Mouse (Mus musculus) liver, postnatal 0 days (tissue): ENCODE measurements around the gene Tmtc1. TPM values are rescaled to one million over a fixed set of nuclear protein-coding genes. Genes with fewer than 3 reads are reported as not detected.
A peak's percentile ranks its signal among the peaks of the same experiment; 100 is the strongest.

ENCODE experiments used
- ATAC-seq: fragments of 200-750 bp; cut with Nextera tagmentation; 2 replicates; pipeline ENCODE4 v1.8.0; 2017; ENCODE audit warnings: mild to moderate bottlenecking, moderate library complexity
- DNase-seq: peaks from one replicate; pipeline ENCODE4 v3.0.0-alpha.2; 2016
- H3K27ac ChIP-seq: fragments of 300-500 bp; sonication (generic); 2 replicates; pipeline ENCODE4 v1.5.1; 2014; ENCODE audit warnings: antibody characterized with exemption, moderate library complexity, mild to moderate bottlenecking, low read depth
- H3K27me3 ChIP-seq: fragments of 300-500 bp; sonication (generic); 2 replicates; pipeline ENCODE4 v1.6.1; 2014; ENCODE audit warnings: low read length, control low read depth, mixed read lengths; ENCODE audit not compliant: insufficient read depth
- H3K36me3 ChIP-seq: fragments of 300-500 bp; sonication (generic); replicated peaks from 2 replicates; pipeline ENCODE4 v1.6.1; 2014; ENCODE audit warnings: mild to moderate bottlenecking, control low read depth, low read length, moderate library complexity, mixed read lengths; ENCODE audit not compliant: insufficient read depth
- H3K4me1 ChIP-seq: fragments of 300-500 bp; sonication (generic); 2 replicates; pipeline ENCODE4 v1.6.1; 2014; ENCODE audit warnings: antibody characterized with exemption, mild to moderate bottlenecking, control low read depth; ENCODE audit not compliant: insufficient read depth
- H3K4me2 ChIP-seq: fragments of 300-500 bp; sonication (generic); 2 replicates; pipeline ENCODE4 v1.6.1; 2014; ENCODE audit warnings: low read depth, mild to moderate bottlenecking, low read length, moderate library complexity, mixed read lengths
- H3K4me3 ChIP-seq: fragments of 300-500 bp; sonication (generic); 2 replicates; pipeline ENCODE4 v1.5.1; 2014; ENCODE audit warnings: low read depth, low read length
- H3K9ac ChIP-seq: fragments of 300-500 bp; sonication (generic); replicated peaks from 2 replicates; pipeline ENCODE4 v1.6.1; 2014; ENCODE audit warnings: mild to moderate bottlenecking, moderate library complexity
- H3K9me3 ChIP-seq: fragments of 300-500 bp; sonication (generic); 2 replicates; pipeline ENCODE4 v1.6.1; 2016; ENCODE audit warnings: mild to moderate bottlenecking, control low read depth, low read length, mixed read lengths
- CTCF ChIP-seq: sonication (generic); IDR thresholded peaks from 2 replicates; pipeline ENCODE4 v1.5.1; 2016; ENCODE audit warnings: antibody characterized with exemption, low read depth
- EP300 ChIP-seq: IDR thresholded peaks from 2 replicates; pipeline ENCODE4 v1.6.1; 2016; ENCODE audit warnings: antibody characterized with exemption, low read depth, mild to moderate bottlenecking
- WGBS: fragments of 180-500 bp; shearing (Covaris S2); extraction: QIAGEN DNeasy Blood & Tissue Kit; methylation state at CpG from one replicate; pipeline ENCODE4 v1.1.7; 2014; ENCODE audit not compliant: insufficient replicate concordance; 5-methylcytosine and 5-hydroxymethylcytosine counted together
- polyA plus RNA-seq: library from polyadenylated mRNA; unstranded; fragments of >200 nt; fragmentation: Nextera tagmentation; extraction: Ambion mirVana; gene quantifications from 2 replicates; pipeline ENCODE4 v1.2.1, GENCODE M21; 2015

Tmtc1 gene
- polyA plus RNA-seq, 1 experiment from 2014 or later = 0.12 TPM

DNA sequence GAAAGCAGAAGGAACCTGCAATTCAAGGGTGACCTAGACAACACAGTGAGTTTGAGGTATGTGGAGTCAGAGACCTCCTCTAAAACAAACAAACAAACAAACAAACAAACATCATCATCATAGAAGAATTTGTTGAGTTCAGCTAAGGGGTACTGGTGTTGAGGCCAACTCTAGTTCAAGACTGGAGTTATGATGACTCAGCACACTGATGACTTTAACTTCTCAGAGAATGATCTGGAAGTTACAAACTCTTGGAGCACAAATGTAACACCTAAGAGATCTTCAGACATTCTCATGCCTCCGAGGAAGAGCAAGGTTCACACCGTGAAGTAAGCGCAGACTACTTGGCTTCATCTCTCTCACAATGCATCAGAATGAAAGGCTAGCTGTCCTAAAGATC is 28.1 kb upstream of the Tmtc1 start:
- Histone ChIP-seq H3K27ac (no peak overlapping the region), H3K36me3 (no peaks in the 10 kb centered on the region), H3K9ac (no peak overlapping the region), H3K4me2 (no peak overlapping the region), H3K4me1 (no peaks in the 10 kb centered on the region), H3K9me3 (no peaks in the 10 kb centered on the region), H3K4me3 (no peak overlapping the region), H3K27me3 (no peaks in the 10 kb centered on the region)
- ATAC-seq (no peak), DNase-seq (no peak)
- TF ChIP-seq CTCF (no peak), EP300 (no peak)
- WGBS = 90% methylated on average over 3 of the region's 3 CpGs

DNA sequence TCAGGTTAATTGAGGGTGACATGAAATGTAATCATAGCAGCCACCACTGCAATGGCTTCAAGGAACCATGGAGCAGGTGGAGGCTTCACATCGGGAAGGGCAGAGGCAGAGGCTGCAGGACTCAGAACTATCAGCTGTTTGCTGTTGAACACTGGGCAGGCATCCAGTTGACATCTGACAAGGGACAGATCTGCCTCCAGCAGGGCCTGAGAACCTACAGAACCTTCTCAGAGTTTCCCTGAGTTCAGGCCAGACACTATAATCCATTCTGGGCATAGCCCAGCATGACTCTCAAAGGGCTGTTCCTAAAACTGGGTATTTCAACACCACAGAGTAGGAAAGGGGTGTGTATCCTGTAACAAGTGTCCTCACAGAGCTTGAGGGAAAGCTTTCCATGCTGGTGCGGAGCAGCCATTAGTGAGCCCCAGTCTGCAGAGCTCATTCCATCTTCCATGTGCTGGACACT is 23.8 kb upstream of the Tmtc1 start:
- H3K27ac ChIP-seq = no peak overlapping the region
- DNase-seq (no peak), ATAC-seq (no peak)
- H3K9ac ChIP-seq = no peak overlapping the region
- H3K27me3 ChIP-seq = no peaks in the 10 kb centered on the region
- H3K36me3 ChIP-seq = no peaks in the 10 kb centered on the region
- WGBS = 60% methylated on average over 2 of the region's 2 CpGs
- no peaks in the 10 kb centered on the region for H3K9me3 ChIP-seq
- no peaks in the 10 kb centered on the region for H3K4me1 ChIP-seq
- H3K4me2 ChIP-seq = no peak overlapping the region
- no peak overlapping the region for H3K4me3 ChIP-seq
- no peak for TF ChIP-seq EP300
- TF ChIP-seq CTCF = no peak

DNA sequence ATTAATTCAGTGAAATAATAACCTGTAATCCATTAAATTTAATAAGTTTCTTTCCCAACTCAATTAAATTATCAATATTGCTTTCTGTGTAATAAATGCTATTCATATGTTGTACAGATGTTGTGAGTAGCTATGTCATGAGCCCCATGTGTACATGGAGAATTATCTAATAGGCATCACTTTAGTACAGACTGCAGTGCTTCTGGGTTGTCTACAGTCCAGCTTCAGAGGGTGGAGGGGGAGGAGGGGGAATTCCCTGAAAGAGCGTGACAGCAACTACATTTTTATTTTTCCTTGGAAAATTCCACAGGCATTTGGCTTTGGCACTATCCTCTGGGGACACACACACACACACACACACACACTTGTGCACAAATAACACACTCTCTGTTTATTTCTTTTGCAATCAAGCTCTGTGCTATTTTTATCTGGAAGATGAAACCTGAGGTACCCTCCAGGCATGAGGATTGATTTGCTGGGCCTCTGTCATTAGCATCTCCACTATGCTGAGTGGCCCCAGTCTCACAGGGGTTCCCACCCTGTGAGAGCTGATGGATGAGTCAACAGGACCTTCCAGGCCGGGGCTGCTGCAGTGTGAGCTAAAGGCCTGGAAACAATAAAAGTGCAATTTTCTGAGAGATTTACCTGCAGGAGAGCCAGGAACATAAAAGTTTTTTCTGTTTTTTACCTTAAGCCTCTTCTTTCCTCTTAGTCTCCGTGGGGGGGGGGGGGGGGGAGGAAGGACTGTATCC is 23.2 kb upstream of the Tmtc1 start:
- DNase-seq (no peak), ATAC-seq (no peak)
- TF ChIP-seq EP300 = no peak
- TF ChIP-seq CTCF = no peak
- no peaks in the 10 kb centered on the region for H3K9me3 ChIP-seq
- H3K4me3 ChIP-seq = no peak overlapping the region
- no peaks in the 10 kb centered on the region for H3K27me3 ChIP-seq
- no peaks in the 10 kb centered on the region for H3K4me1 ChIP-seq
- WGBS = 46% methylated on average over 3 of the region's 3 CpGs
- no peak overlapping the region for H3K9ac ChIP-seq
- no peak overlapping the region for H3K4me2 ChIP-seq
- H3K27ac ChIP-seq = no peak overlapping the region
- no peaks in the 10 kb centered on the region for H3K36me3 ChIP-seq

DNA sequence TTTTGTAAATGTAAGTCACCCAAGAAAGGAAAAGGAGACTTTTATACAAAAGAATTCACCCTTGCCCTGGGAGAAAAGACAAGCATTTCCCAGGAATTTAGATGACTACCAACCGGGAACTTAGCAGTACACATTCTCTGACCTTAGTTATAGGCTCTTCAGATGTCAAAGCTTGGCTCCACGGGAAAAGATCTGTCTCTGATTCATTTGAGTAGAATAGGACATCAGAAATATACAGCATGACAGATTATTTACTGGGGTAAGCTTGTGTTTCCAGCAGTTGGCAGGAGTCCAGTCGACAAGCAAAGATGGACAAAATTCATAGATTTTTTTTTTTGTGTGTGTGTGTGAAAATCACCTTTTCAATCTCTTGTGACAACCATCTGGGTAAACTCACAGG is 15.4 kb upstream of the Tmtc1 start:
- ATAC-seq = no peak
- Histone ChIP-seq H3K4me2 (no peak overlapping the region), H3K9me3 (peaks cover 6% of the 10 kb centered on the region), H3K4me3 (no peak overlapping the region), H3K27ac (no peak overlapping the region), H3K4me1 (no peaks in the 10 kb centered on the region), H3K27me3 (no peaks in the 10 kb centered on the region), H3K36me3 (no peaks in the 10 kb centered on the region), H3K9ac (no peak overlapping the region)
- WGBS = 63% methylated on average over 3 of the region's 3 CpGs
- no peak for TF ChIP-seq EP300
- TF ChIP-seq CTCF = no peak
- DNase-seq = no peak

DNA sequence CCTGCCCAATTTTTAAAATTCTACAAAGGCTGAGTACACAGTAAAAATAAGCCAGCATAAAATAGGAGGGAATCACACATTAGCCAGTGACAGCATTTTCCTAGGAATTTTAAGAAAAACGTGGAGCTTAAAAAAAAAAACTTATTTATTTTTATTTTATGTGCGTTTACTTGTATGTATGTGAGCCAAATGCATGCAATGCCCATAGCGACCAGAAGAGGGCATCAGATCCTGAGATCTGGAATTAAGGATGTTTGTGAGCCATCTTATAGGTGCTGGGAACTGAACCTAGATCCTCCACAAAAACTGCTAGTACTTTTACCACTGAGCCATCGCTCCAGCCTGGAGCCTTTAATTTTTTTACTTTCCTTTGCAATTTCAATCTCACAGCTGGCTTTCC is 11.3 kb upstream of the Tmtc1 start:
- TF ChIP-seq CTCF = peak; percentile 43
- no peak for TF ChIP-seq EP300
- Histone ChIP-seq H3K27ac (no peak overlapping the region), H3K4me2 (no peak overlapping the region), H3K27me3 (no peaks in the 10 kb centered on the region), H3K9ac (no peak overlapping the region), H3K9me3 (peaks cover 6% of the 10 kb centered on the region), H3K4me3 (no peak overlapping the region), H3K4me1 (no peaks in the 10 kb centered on the region), H3K36me3 (no peaks in the 10 kb centered on the region)
- ATAC-seq = no peak
- no peak for DNase-seq
- WGBS = 63% methylated on average over 4 of the region's 4 CpGs

DNA sequence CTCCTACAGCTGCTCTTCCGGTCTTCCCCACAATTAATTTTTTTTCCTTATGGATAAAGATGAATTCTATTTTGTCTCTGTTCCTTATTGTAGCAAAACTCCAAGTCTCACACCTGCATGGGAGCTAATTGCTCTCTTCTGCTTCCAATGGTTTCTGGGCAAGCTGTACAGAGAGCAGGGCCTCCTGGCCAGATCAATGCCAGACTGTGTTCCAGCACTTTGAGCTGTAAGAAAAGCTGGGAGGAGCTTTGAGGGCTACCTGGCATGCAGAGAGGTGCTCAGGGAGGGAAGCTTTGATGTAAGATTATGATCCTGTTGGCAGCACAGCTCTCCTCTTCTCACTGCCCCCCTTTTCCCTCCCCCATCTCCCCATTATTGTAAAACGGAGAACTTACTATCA is 10.6 kb upstream of the Tmtc1 start:
- H3K9me3 ChIP-seq = peaks cover 6% of the 10 kb centered on the region
- H3K27ac ChIP-seq = no peak overlapping the region
- TF ChIP-seq EP300 = no peak
- no peak for TF ChIP-seq CTCF
- H3K4me1 ChIP-seq = no peaks in the 10 kb centered on the region
- ATAC-seq = no peak
- H3K27me3 ChIP-seq = no peaks in the 10 kb centered on the region
- no peak overlapping the region for H3K9ac ChIP-seq
- WGBS = 62% methylated on average over 2 of the region's 2 CpGs
- DNase-seq = no peak
- no peak overlapping the region for H3K4me3 ChIP-seq
- no peak overlapping the region for H3K4me2 ChIP-seq
- H3K36me3 ChIP-seq = no peaks in the 10 kb centered on the region

DNA sequence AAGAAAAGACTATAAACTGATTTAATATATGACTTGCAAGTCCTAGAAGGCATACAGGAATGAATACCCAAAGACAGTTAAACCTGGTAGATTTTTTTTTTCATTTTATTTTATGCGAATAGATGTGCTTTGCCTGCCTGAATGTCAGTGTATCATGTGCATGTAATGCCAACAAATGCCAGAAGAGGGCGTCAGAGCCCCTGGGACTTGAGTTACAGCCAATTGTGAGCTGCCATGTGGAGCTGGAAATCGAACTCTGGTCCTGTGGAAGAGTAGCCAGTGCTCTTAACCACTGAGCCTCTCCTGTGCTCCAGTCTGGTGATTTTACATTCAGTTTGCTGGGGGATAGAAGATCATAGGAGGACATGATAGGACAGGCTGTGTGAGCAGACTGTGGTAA is 4.0 kb upstream of the Tmtc1 start:
- WGBS = 49% methylated on average over 3 of the region's 3 CpGs

More for the DNA sequence above, 4.0 kb upstream of the Tmtc1 start:
- DNase-seq (no peak), ATAC-seq (no peak)
- H3K4me2 ChIP-seq = no peak overlapping the region
- H3K9ac ChIP-seq = no peak overlapping the region
- H3K9me3 ChIP-seq = peaks cover 2% of the 10 kb centered on the region; the same call in 1 of the 2 replicates
- no peaks in the 10 kb centered on the region for H3K36me3 ChIP-seq
- TF ChIP-seq CTCF = 0 out of 2 replicates have a peak, but pooled peaks have one; percentile 23
- no peak for TF ChIP-seq EP300
- H3K27me3 ChIP-seq = peaks cover 29% of the 10 kb centered on the region
- no peak overlapping the region for H3K27ac ChIP-seq
- H3K4me3 ChIP-seq = no peak overlapping the region
- peaks cover 5% of the 10 kb centered on the region; the same call in 1 of the 2 replicates for H3K4me1 ChIP-seq
